Comparison of ENCODE assay signal across 19 mouse cellular contexts in the genomic region with DNA sequence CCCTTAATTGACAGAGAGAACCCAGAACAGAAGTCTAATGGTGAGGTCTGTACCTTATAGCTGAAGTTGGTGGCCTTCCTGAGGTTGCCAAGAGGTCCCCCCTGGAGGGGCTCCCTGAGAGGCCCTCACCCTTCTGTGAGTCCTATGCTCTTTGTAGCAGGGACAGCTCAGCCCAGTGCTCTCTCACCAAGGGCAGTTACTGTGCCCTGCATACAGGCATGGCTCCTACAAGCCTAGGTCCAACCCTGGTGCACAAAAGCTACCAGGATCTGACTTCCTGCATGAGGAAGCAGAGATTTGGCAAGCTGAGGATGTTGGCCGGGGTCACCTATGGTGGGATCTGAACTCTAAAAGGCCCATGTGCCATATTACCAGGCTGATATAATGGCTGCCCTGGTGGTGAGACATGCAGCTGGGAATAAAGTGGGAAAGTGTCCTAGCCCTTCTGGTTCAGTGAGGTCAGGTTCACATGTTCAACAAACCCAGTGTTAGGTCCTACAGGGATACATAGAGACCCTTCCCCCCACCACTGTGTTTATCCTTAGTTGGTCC.
DNase-seq lines count a peak whose midpoint lies in the region; ATAC-seq and TF ChIP-seq lines count a peak whose summit lies in the region.
"Had no signal": no experiment of that assay in that cellular context is flagged by ENCODE, and none has a peak within 500 bp of the region (broad histone marks: within the 10 kb centered on the region; RNA-seq: fewer than 3 reads in every experiment).

No protein-coding gene starts in this region.

- peak; percentile 72 for DNase-seq in cerebellum, adult 9-10 months
- DNase-seq in cerebellum, postnatal 25 days = no peak
- DNase-seq in left cerebral cortex, adult 2 months (ENCODE audit: extremely low spot score in 1 of 2, low spot score in 2 of 2) = no peak
- no peak for DNase-seq in left cerebral cortex, postnatal 10 days (ENCODE audit: extremely low spot score in 1 of 2, low spot score in 2 of 2)
- no peak for DNase-seq in frontal cortex, postnatal 10 days (ENCODE audit: low spot score in 2 of 2)
- DNase-seq: adrenal gland, postnatal 25 days; gastrocnemius, adult 2 months; heart, adult 18-20 months; kidney, adult 8-10 months; kidney, postnatal 14 days; lung, postnatal 4 days; thymus, adult 2 months had no signal

- peak overlapping the region; percentile 87 for H3K27ac ChIP-seq in left cerebral cortex, adult 2 months
- H3K27ac ChIP-seq in forebrain, embryonic 15.5 days (replicated peaks) = peak overlapping the region; percentile 90
- peak overlapping the region; percentile 57 for H3K27ac ChIP-seq in olfactory bulb, adult 2 months (ENCODE audit: insufficient read depth, low read depth, low read length)
- H3K27ac ChIP-seq: embryonic facial prominence, embryonic 13.5 days; gastrocnemius, adult 2 months; heart, embryonic 13.5 days; limb, embryonic 13.5 days; liver, embryonic 14.5 days; lung, embryonic 15.5 days had no signal

- no peaks in the 10 kb centered on the region for H3K9me3 ChIP-seq in forebrain, embryonic 15.5 days
- H3K9me3 ChIP-seq: embryonic facial prominence, embryonic 13.5 days; heart, embryonic 13.5 days; limb, embryonic 13.5 days; lung, embryonic 15.5 days had no signal

- TF ChIP-seq CTCF in left cerebral cortex, adult 2 months (IDR thresholded peaks at IDR 0.05) = no peak
- no peak for TF ChIP-seq CTCF in olfactory bulb, adult 2 months (IDR thresholded peaks at IDR 0.05; ENCODE audit: insufficient read depth, low read depth, low read length)

- no peaks in the 10 kb centered on the region for H3K27me3 ChIP-seq in forebrain, embryonic 15.5 days
- H3K27me3 ChIP-seq: embryonic facial prominence, embryonic 13.5 days; limb, embryonic 13.5 days; lung, embryonic 15.5 days had no signal

- 81% methylated on average over 1 of the region's 1 CpGs for WGBS in forebrain, embryonic 15.5 days
- WGBS in olfactory bulb, adult 2 months = 54% methylated on average over 1 of the region's 1 CpGs

- H3K36me3 ChIP-seq in forebrain, embryonic 15.5 days = no peaks in the 10 kb centered on the region
- H3K36me3 ChIP-seq: embryonic facial prominence, embryonic 13.5 days; heart, embryonic 13.5 days; limb, embryonic 13.5 days; lung, embryonic 15.5 days had no signal

- intact Hi-C loops in left cerebral cortex, adult 2 months (cut with DNase I) = no loop called here
- intact Hi-C loops in left cerebral cortex, postnatal 10 days (cut with DNase I) = no loop called here

- no peak for TF ChIP-seq POLR2A in olfactory bulb, adult 2 months (IDR thresholded peaks at IDR 0.05; ENCODE audit: insufficient read depth, low read depth, low read length)

- peaks cover 77% of the 10 kb centered on the region for H3K4me1 ChIP-seq in forebrain, embryonic 15.5 days
- peaks cover 66% of the 10 kb centered on the region for H3K4me1 ChIP-seq in olfactory bulb, adult 2 months (ENCODE audit: control insufficient read depth, insufficient read depth, low read length)
- H3K4me1 ChIP-seq: embryonic facial prominence, embryonic 13.5 days; heart, embryonic 13.5 days; limb, embryonic 13.5 days; lung, embryonic 15.5 days had no signal

- H3K9ac ChIP-seq in forebrain, embryonic 15.5 days (replicated peaks) = no peak overlapping the region
- H3K9ac ChIP-seq: embryonic facial prominence, embryonic 13.5 days; heart, embryonic 13.5 days; limb, embryonic 13.5 days; liver, embryonic 14.5 days; lung, embryonic 15.5 days had no signal

- no peak for ATAC-seq in forebrain, embryonic 15.5 days (replicated peaks)

- H3K4me3 ChIP-seq in left cerebral cortex, adult 2 months = no peak overlapping the region
- no peak overlapping the region for H3K4me3 ChIP-seq in forebrain, embryonic 15.5 days
- no peak overlapping the region for H3K4me3 ChIP-seq in olfactory bulb, adult 2 months (ENCODE audit: insufficient read depth, low read depth, low read length)
- H3K4me3 ChIP-seq: embryonic facial prominence, embryonic 13.5 days; gastrocnemius, adult 2 months; heart, embryonic 13.5 days; limb, embryonic 13.5 days; lung, embryonic 15.5 days had no signal

- H3K4me2 ChIP-seq in forebrain, embryonic 15.5 days (replicated peaks) = no peak overlapping the region
- H3K4me2 ChIP-seq: embryonic facial prominence, embryonic 13.5 days; heart, embryonic 13.5 days; limb, embryonic 13.5 days; lung, embryonic 15.5 days had no signal
